Mouse (Mus musculus) hematopoietic stem cell, adult 5-6 weeks (primary cell): ENCODE results near the gene Ankrd45. TPM values are rescaled to one million over a fixed set of nuclear protein-coding genes. Genes with fewer than 3 reads are reported as not detected.
"Not testable (repeated sequence)": the region's sequence is repeated elsewhere in the genome, so short reads cannot be mapped to it uniquely, and the experiment has no call there.

Experiments
- ATAC-seq, 2 experiments: fragments of 125-278 bp in 1 of 2; replicated peaks in 1 of 2; 2 replicates each; pipeline ENCODE4 v1.8.0; 2016 to 2017; ENCODE audit warnings: inconsistent platforms in 2 of 2, mild to moderate bottlenecking in 2 of 2, moderate number of reproducible peaks in 2 of 2, low read depth in 1 of 2, moderate TSS enrichment in 1 of 2; ENCODE audit not compliant: low FRiP score in 2 of 2, poor library complexity in 2 of 2, severe bottlenecking in 2 of 2, insufficient read depth in 1 of 2, low TSS enrichment in 1 of 2
- total RNA-seq: library from RNA; stranded (forward); fragments of 172-1452, 232-1000 nt; gene quantifications from 2 replicates; pipeline ENCODE4 v1.2.3, GENCODE M21; 2017

The Ankrd45 gene
- total RNA-seq, 1 experiment from 2014 or later, result not detected

DNA sequence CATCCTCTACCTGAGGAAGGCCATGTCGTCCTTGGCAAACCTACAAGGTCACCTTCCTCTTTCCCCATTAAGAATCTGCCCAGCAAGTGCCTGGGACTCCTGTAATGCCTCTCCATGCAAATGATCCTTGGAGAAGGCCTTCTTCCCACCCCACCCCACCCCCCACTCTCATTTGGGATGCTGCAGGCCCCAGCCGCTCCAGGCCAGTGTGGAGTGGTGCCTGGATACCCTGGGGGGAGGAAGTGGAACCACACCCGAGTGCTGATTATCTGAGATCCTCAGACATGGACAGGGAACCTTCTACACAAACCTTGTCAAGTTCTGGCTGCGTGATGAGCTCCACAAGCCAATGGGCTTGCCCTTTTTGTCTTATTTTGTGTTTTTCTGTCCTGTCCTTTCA lies 17.8 kb downstream of the Ankrd45 start:
- no peak for ATAC-seq

DNA sequence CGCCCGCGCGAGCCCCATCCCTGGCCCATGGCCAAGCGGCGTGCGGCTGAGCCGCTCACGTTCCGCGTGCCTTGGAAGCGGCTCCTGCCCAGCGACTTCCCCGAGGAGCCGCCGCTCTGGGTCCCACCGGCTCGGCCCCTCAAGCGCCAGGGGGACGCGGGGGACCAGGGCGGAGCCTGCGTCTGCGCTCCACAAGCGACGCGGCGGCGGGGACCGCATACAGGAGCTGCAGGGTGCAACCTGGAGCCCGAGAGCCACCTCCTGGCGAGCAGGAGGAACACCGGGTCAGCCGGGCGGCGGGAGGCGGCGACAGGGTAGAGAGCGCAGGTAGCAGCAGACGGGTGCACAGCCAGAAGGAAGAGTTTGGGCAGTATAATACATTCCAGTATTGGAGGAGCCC lies 28.2 kb downstream of the Ankrd45 start:
- peak; percentile 93 to 98 for ATAC-seq

- peak in 1 of 2 experiments; percentile 60; a peak in 1 of 4 replicates for ATAC-seq
Measured at GRCm38 (mm10) chr1:161180674-161181073, 38.2 kb downstream of the Ankrd45 start.

DNA sequence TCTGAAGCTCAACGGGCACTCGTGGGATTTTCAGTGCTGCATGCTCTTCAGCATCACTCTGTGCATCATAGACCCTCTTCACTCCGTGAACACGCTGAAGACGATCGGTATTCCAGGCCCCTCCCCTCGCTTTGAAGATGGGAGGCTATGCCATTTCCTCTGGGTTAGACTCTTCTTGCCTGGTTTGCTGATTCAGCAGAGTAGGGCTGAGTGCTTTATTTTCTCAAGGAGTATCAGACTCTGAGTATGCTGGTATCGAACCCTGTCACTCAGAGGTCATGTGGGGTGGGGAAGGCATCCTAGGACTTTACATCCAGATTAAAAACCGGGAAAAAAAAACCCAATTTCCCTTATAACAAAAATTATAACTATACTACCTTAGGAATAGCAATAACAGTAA lies 39.9 kb downstream of the Ankrd45 start:
- ATAC-seq, result no peak

DNA sequence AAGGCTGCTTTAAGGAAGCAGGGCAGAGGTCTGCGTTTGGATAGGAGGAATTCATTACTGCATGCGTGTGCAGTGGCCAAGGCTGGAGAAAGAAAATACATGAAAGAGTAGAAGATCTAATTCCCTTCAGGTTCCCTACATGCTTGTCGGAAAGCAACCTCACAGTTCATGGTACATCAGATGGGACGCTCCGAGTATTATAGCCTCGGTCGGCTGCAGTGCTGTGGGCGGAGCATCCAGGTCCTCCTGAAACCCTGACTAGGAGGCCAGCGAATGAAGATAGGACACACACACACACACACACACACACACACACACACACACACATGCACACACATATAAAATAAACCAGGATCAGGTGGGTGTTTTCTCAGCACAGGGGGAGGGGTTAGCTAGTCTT lies 41.2 kb downstream of the Ankrd45 start:
- peak; percentile 17 to 39; a peak in 1 of 4 replicates for ATAC-seq

DNA sequence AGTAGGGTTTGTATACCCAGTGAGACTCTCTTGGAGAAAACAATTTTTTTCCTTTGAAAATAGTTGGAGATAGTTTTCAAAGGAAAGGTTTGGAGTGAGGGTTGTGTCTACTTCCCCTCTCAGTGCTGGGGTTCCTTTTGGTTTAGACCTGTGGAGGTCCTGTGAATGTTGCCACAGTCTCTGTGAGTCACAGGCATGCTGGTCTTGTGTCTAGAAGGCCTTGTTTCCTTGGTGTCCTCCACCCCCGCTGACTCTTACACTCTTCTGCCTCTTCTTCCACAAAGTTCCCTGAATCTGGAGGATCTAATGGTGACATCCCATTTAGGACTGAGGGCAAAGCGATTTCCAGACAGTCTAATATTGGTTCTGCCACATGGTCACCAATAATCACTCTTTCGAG lies 42.9 kb downstream of the Ankrd45 start:
- ATAC-seq, result no peak

- no peak for ATAC-seq
Measured at GRCm38 (mm10) chr1:161190253-161190910, 47.9 kb downstream of the Ankrd45 start.

- ATAC-seq, result peak; percentile 92 to 94
Measured at GRCm38 (mm10) chr1:161195541-161196351, 53.3 kb downstream of the Ankrd45 start.

DNA sequence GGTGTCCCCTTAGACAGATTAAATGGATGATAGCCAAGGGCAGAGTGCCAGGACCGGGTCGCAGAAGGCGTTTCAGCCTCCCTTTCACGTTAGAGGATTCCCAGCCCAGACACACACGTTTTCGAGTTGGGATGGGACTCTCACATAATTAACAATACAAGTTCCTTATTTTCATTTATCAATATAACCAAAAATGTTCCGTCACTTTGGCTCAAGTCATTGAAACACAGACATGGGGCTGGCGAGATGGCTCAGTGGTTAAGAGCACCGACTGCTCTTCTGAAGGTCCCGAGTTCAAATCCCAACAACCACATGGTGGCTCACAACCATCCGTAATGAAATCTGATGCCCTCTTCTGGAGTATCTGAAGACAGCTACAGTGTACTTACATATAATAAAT lies 53.9 kb downstream of the Ankrd45 start:
- ATAC-seq, result not testable (repeated sequence)

DNA sequence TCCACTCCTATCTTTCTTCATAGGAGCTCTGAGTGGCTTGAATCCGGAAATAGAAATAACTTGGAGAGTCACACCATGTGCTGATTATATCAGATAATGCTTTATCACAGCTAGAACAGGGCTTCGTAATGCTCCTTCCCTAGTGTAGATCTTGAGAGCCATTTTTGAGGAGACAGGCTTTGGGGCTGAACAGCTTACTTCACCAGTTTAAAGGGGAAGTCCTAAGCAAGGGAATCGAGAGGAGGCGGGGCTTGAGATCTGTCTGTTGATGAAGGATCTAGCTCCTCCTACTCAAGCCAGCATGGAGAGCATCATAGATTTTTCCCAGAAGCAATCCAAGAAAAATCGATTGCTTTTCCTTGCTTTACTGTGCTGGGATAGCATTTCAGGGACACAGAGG lies 57.4 kb downstream of the Ankrd45 start:
- no peak for ATAC-seq

DNA sequence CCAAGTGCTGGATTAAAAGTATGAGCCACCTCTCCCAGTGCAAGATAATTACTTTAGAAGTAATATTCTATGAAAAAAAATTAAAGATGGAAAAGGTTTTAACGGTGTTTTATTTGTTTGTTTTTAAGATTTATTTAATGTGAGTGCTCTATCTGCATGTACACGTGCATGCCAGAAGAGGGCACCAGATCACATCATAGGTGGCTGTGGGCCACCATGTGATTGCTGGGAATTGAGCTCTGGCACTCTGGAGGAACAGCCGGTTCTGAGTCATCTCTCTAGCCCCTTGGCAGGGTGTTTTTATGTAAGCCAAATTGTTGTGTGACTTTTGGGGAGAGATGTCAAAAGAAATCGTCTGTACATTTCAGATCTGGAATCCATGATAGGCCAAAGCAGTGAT lies 72.0 kb downstream of the Ankrd45 start:
- ATAC-seq, result no peak

GRCm38 (mm10) chr1:161219816-161220215 lies 77.3 kb downstream of the Ankrd45 start:
- ATAC-seq, result no peak

Other genes with a start within 250 kb of the Ankrd45 start
- gene Rc3h1, start 236.3 kb upstream of the Ankrd45 start, total RNA-seq, result 26.5 and 28.1 TPM in 2 replicates
- 1.0 and 2.3 TPM in 2 replicates for gene Serpinc1, start 164.1 kb upstream of the Ankrd45 start, total RNA-seq
- 8.7 and 11.8 TPM in 2 replicates for gene Zbtb37, start 107.8 kb upstream of the Ankrd45 start, total RNA-seq
- gene Dars2, start 72.0 kb upstream of the Ankrd45 start, total RNA-seq, result 29.7 and 35.8 TPM in 2 replicates
- gene Cenpl, start 72.0 kb upstream of the Ankrd45 start, total RNA-seq, result 6.2 and 7.2 TPM in 2 replicates
- gene Klhl20, start 11.2 kb upstream of the Ankrd45 start, total RNA-seq, result 22.5 and 22.8 TPM in 2 replicates
- not detected in 2 replicates for gene Tex50, start 16.6 kb downstream of the Ankrd45 start, total RNA-seq
- 432 and 477 TPM in 2 replicates for gene Prdx6, start 108.5 kb downstream of the Ankrd45 start, total RNA-seq